Mouse (Mus musculus): ENCODE measurements around the gene Pitpnm2. TPM values are rescaled to one million over a fixed set of nuclear protein-coding genes. Genes with fewer than 3 reads are reported as not detected.

The Pitpnm2 gene
- polyA plus RNA-seq, 1 experiment = 0.66 TPM

GRCm38 (mm10) chr5:124205809-124206380 is 43.7 kb downstream of the Pitpnm2 start:
- Histone ChIP-seq H3K4me1 (ENCODE audit: control insufficient read depth, insufficient read depth, low read length) (no peaks in the 10 kb centered on the region), H3K4me3 (ENCODE audit: insufficient read depth, low read length) (no peak overlapping the region), H3K27ac (ENCODE audit: insufficient read depth, low read depth, low read length) (no peak overlapping the region)
- TF ChIP-seq CTCF (IDR thresholded peaks at IDR 0.05; ENCODE audit: low read depth, low read length) = no peak
- TF ChIP-seq POLR2A (IDR thresholded peaks at IDR 0.05; ENCODE audit: borderline replicate concordance, low read depth, low read length) = no peak

- H3K4me3 ChIP-seq (ENCODE audit: insufficient read depth, low read length) = no peak overlapping the region
- no peak for TF ChIP-seq CTCF (IDR thresholded peaks at IDR 0.05; ENCODE audit: low read depth, low read length)
- no peak for TF ChIP-seq POLR2A (IDR thresholded peaks at IDR 0.05; ENCODE audit: borderline replicate concordance, low read depth, low read length)
- H3K27ac ChIP-seq (ENCODE audit: insufficient read depth, low read depth, low read length) = no peak overlapping the region
- no peaks in the 10 kb centered on the region for H3K4me1 ChIP-seq (ENCODE audit: control insufficient read depth, insufficient read depth, low read length)
Observed at GRCm38 (mm10) chr5:124205211-124205610, 44.3 kb downstream of the Pitpnm2 start.

- Histone ChIP-seq H3K27ac (ENCODE audit: insufficient read depth, low read depth, low read length) (no peak overlapping the region), H3K4me1 (ENCODE audit: control insufficient read depth, insufficient read depth, low read length) (no peaks in the 10 kb centered on the region), H3K4me3 (ENCODE audit: insufficient read depth, low read length) (no peak overlapping the region)
- TF ChIP-seq CTCF (IDR thresholded peaks at IDR 0.05; ENCODE audit: low read depth, low read length) = no peak
- TF ChIP-seq POLR2A (IDR thresholded peaks at IDR 0.05; ENCODE audit: borderline replicate concordance, low read depth, low read length) = no peak
Observed at GRCm38 (mm10) chr5:124204127-124204794, 45.3 kb downstream of the Pitpnm2 start.

GRCm38 (mm10) chr5:124203251-124203650 is 46.3 kb downstream of the Pitpnm2 start:
- TF ChIP-seq CTCF (IDR thresholded peaks at IDR 0.05; ENCODE audit: low read depth, low read length) = no peak
- Histone ChIP-seq H3K4me3 (ENCODE audit: insufficient read depth, low read length) (no peak overlapping the region), H3K4me1 (ENCODE audit: control insufficient read depth, insufficient read depth, low read length) (no peaks in the 10 kb centered on the region), H3K27ac (ENCODE audit: insufficient read depth, low read depth, low read length) (no peak overlapping the region)

- Histone ChIP-seq H3K4me3 (ENCODE audit: insufficient read depth, low read length) (no peak overlapping the region), H3K27ac (ENCODE audit: insufficient read depth, low read depth, low read length) (no peak overlapping the region), H3K4me1 (ENCODE audit: control insufficient read depth, insufficient read depth, low read length) (no peaks in the 10 kb centered on the region)
- TF ChIP-seq POLR2A (IDR thresholded peaks at IDR 0.05; ENCODE audit: borderline replicate concordance, low read depth, low read length) (no peak), CTCF (IDR thresholded peaks at IDR 0.05; ENCODE audit: low read depth, low read length) (no peak)
Observed at GRCm38 (mm10) chr5:124202071-124202470, 47.5 kb downstream of the Pitpnm2 start.

GRCm38 (mm10) chr5:124201564-124201963 is 48.0 kb downstream of the Pitpnm2 start:
- no peaks in the 10 kb centered on the region for H3K4me1 ChIP-seq (ENCODE audit: control insufficient read depth, insufficient read depth, low read length)
- H3K4me3 ChIP-seq (ENCODE audit: insufficient read depth, low read length) = no peak overlapping the region
- TF ChIP-seq CTCF (IDR thresholded peaks at IDR 0.05; ENCODE audit: low read depth, low read length) = no peak
- no peak for TF ChIP-seq POLR2A (IDR thresholded peaks at IDR 0.05; ENCODE audit: borderline replicate concordance, low read depth, low read length)
- H3K27ac ChIP-seq (ENCODE audit: insufficient read depth, low read depth, low read length) = no peak overlapping the region

GRCm38 (mm10) chr5:124200844-124201243 is 48.7 kb downstream of the Pitpnm2 start:
- Histone ChIP-seq H3K4me3 (ENCODE audit: insufficient read depth, low read length) (no peak overlapping the region), H3K4me1 (ENCODE audit: control insufficient read depth, insufficient read depth, low read length) (no peaks in the 10 kb centered on the region), H3K27ac (ENCODE audit: insufficient read depth, low read depth, low read length) (no peak overlapping the region)
- no peak for TF ChIP-seq CTCF (IDR thresholded peaks at IDR 0.05; ENCODE audit: low read depth, low read length)
- TF ChIP-seq POLR2A (IDR thresholded peaks at IDR 0.05; ENCODE audit: borderline replicate concordance, low read depth, low read length) = no peak

GRCm38 (mm10) chr5:124199168-124199567 is 50.4 kb downstream of the Pitpnm2 start:
- no peak for TF ChIP-seq CTCF (IDR thresholded peaks at IDR 0.05; ENCODE audit: low read depth, low read length)
- no peak for TF ChIP-seq POLR2A (IDR thresholded peaks at IDR 0.05; ENCODE audit: borderline replicate concordance, low read depth, low read length)
- Histone ChIP-seq H3K27ac (ENCODE audit: insufficient read depth, low read depth, low read length) (no peak overlapping the region), H3K4me1 (ENCODE audit: control insufficient read depth, insufficient read depth, low read length) (no peaks in the 10 kb centered on the region), H3K4me3 (ENCODE audit: insufficient read depth, low read length) (no peak overlapping the region)

- no peak overlapping the region for H3K4me3 ChIP-seq (ENCODE audit: insufficient read depth, low read length)
- TF ChIP-seq POLR2A (IDR thresholded peaks at IDR 0.05; ENCODE audit: borderline replicate concordance, low read depth, low read length) = no peak
- no peak for TF ChIP-seq CTCF (IDR thresholded peaks at IDR 0.05; ENCODE audit: low read depth, low read length)
- H3K4me1 ChIP-seq (ENCODE audit: control insufficient read depth, insufficient read depth, low read length) = no peaks in the 10 kb centered on the region
- H3K27ac ChIP-seq (ENCODE audit: insufficient read depth, low read depth, low read length) = no peak overlapping the region
Observed at GRCm38 (mm10) chr5:124198473-124198872, 51.1 kb downstream of the Pitpnm2 start.

GRCm38 (mm10) chr5:124196082-124196481 is 53.5 kb downstream of the Pitpnm2 start:
- no peaks in the 10 kb centered on the region for H3K4me1 ChIP-seq (ENCODE audit: control insufficient read depth, insufficient read depth, low read length)
- no peak for TF ChIP-seq POLR2A (IDR thresholded peaks at IDR 0.05; ENCODE audit: borderline replicate concordance, low read depth, low read length)
- no peak for TF ChIP-seq CTCF (IDR thresholded peaks at IDR 0.05; ENCODE audit: low read depth, low read length)
- H3K4me3 ChIP-seq (ENCODE audit: insufficient read depth, low read length) = no peak overlapping the region
- no peak overlapping the region for H3K27ac ChIP-seq (ENCODE audit: insufficient read depth, low read depth, low read length)
